Mouse (Mus musculus) frontal cortex, postnatal 25 days (tissue): Measurements from ENCODE around the gene Ago3.

Experiments
- DNase-seq, 2 experiments: peaks; one replicate each; pipeline ENCODE4 v3.0.0; 2022; ENCODE audit warnings: low spot score in 2 of 2

Ago3 gene

GRCm38 (mm10) chr4:126423866-126424265, 5.5 kb downstream of the Ago3 start:
- no peak for DNase-seq

GRCm38 (mm10) chr4:126415707-126416106, 13.6 kb downstream of the Ago3 start:
- DNase-seq: no peak

- no peak for DNase-seq
Observed at GRCm38 (mm10) chr4:126412526-126412925, 16.8 kb downstream of the Ago3 start.

GRCm38 (mm10) chr4:126371497-126371896, 57.9 kb downstream of the Ago3 start:
- DNase-seq: no peak

GRCm38 (mm10) chr4:126360069-126360468, 69.3 kb downstream of the Ago3 start:
- DNase-seq: no peak

GRCm38 (mm10) chr4:126343451-126343850, 85.9 kb downstream of the Ago3 start:
- no peak for DNase-seq

- DNase-seq: no peak
Observed at GRCm38 (mm10) chr4:126339461-126339860, 89.9 kb downstream of the Ago3 start.

- DNase-seq: no peak
Observed at GRCm38 (mm10) chr4:126332358-126332757, 97.0 kb downstream of the Ago3 start.

- no peak for DNase-seq
Observed at GRCm38 (mm10) chr4:126331751-126332150, 97.6 kb downstream of the Ago3 start.

GRCm38 (mm10) chr4:126330295-126330694, 99.1 kb downstream of the Ago3 start:
- no peak for DNase-seq

- no peak for DNase-seq
Observed at GRCm38 (mm10) chr4:126326036-126326435, 103.3 kb downstream of the Ago3 start.

- no peak for DNase-seq
Observed at GRCm38 (mm10) chr4:126325281-126325861, 104.0 kb downstream of the Ago3 start, which contains the start of gene Tekt2. Gene Tekt2 (minus strand): TSS chr4:126325688.

GRCm38 (mm10) chr4:126324861-126325260, 104.5 kb downstream of the Ago3 start:
- DNase-seq: no peak

- no peak for DNase-seq
Observed at GRCm38 (mm10) chr4:126322646-126323045, 106.7 kb downstream of the Ago3 start.

- no peak for DNase-seq
Observed at GRCm38 (mm10) chr4:126321854-126322511, 107.4 kb downstream of the Ago3 start.

GRCm38 (mm10) chr4:126321111-126321853, 108.1 kb downstream of the Ago3 start, which contains the start of gene Adprhl2:
Gene Adprhl2 (minus strand): TSS chr4:126321703.
- DNase-seq: peak; percentile 99

GRCm38 (mm10) chr4:126319806-126320205, 109.5 kb downstream of the Ago3 start:
- DNase-seq: no peak

GRCm38 (mm10) chr4:126316443-126317040, 112.8 kb downstream of the Ago3 start:
- no peak for DNase-seq

- DNase-seq: no peak
Observed at GRCm38 (mm10) chr4:126315931-126316330, 113.4 kb downstream of the Ago3 start.

GRCm38 (mm10) chr4:126314393-126314792, 115.0 kb downstream of the Ago3 start:
- DNase-seq: no peak

- DNase-seq: no peak
Observed at GRCm38 (mm10) chr4:126313202-126313601, 116.2 kb downstream of the Ago3 start.

- no peak for DNase-seq
Observed at GRCm38 (mm10) chr4:126311566-126312200, 117.7 kb downstream of the Ago3 start.
